Mouse (Mus musculus): ENCODE results near the gene Fgfr2.

GRCm38 (mm10) chr7:130380769-130381355 lies 2742.3 kb downstream of the Fgfr2 start:
- TF ChIP-seq CTCF (IDR thresholded peaks at IDR 0.05; ENCODE audit: control insufficient read depth, insufficient read depth, insufficient replicate concordance, low read depth, low read length) (no peak), POLR2A (IDR thresholded peaks at IDR 0.05; ENCODE audit: control insufficient read depth, low read depth, low read length) (no peak)
